Mouse (Mus musculus) G1E (cell line): Measurements from ENCODE around the gene Cdkl5.

Experiments used
- CTCF ChIP-seq: IDR thresholded peaks from 2 replicates; pipeline ENCODE4 v1.5.1; 2012; ENCODE audit warnings: low read depth, low read length, inconsistent platforms, mixed read lengths
- GATA1 ChIP-seq: IDR thresholded peaks from 2 replicates; pipeline ENCODE4 v1.6.1; 2012; ENCODE audit warnings: borderline replicate concordance, low read length, inconsistent platforms, mixed read lengths
- POLR2AphosphoS5 ChIP-seq: IDR thresholded peaks from 2 replicates; pipeline ENCODE4 v1.6.1; 2012; ENCODE audit warnings: low read depth, low read length, inconsistent platforms; ENCODE audit not compliant: insufficient replicate concordance

GRCm38 (mm10) chrX:160977919-160978318, 16.6 kb downstream of the Cdkl5 start:
- no peak for TF ChIP-seq CTCF
- no peak for TF ChIP-seq POLR2AphosphoS5
- no peak for TF ChIP-seq GATA1
